Mouse (Mus musculus) spleen, adult 10 weeks (tissue): ENCODE data around the gene Emx1. TPM values are rescaled to one million over a fixed set of nuclear protein-coding genes. Genes with fewer than 3 reads are reported as not detected.

Experiments
- polyA plus RNA-seq: library from polyadenylated mRNA; stranded (reverse); fragments of 350-450 nt; fragmentation: Illumina TruSeq; extraction: RNeasy Lipid Tissue Mini Kit (QIAGEN cat#74804); gene quantifications from one replicate; pipeline ENCODE4 v1.2.3, GENCODE M21; 2015; ENCODE audit warnings: low replicate concordance; ENCODE audit not compliant: insufficient read depth

Gene Emx1
- polyA plus RNA-seq = not detected

DNA sequence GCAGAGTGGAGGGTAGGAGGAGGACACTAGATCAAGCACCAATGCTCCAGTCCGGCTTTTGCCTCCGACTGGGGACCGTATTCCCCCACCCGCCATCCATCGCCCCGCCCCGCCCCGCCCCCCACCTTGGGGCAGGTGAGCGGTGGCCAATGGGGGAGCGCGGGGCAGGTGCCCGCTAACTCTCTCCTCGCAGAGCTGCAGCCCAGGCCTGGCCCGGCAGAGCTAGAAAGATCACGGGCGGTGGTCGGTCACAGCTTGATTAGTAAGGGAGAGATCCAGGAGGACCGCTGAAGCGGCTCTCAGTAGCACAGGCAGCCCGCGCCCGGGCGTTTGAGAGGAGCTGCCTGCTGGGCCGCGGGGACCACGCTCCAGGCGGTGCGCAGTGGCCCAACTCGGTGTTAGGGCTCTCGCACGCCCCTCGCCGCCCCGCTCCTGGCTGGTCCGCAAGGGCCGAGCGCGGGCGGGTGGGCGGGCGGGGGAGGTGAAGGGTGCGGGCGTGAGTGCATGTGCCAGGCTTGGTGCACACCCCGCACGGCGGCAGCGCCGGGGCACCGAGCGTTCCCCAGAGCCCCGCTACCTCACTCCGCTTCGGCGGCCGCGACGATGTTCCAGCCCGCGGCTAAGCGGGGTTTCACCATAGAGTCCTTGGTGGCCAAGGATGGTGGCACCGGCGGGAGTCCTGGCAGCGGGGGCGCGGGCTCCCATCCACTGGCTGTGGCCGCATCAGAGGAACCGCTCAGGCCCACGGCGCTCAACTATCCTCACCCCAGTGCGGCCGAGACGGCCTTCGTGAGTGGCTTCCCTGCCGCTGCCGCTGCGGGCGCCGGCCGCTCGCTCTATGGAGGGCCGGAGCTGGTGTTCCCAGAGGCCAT is at the start of gene Emx1:
TSS of gene Emx1 (plus strand) at position 99 of the 872 bp plus-strand sequence.

Other genes starting within 250 kb of the Emx1 start
- gene Exoc6b, start 117.9 kb upstream of the Emx1 start, polyA plus RNA-seq = 12.9 TPM
- gene Spr, start 49.7 kb upstream of the Emx1 start, polyA plus RNA-seq = 7.6 TPM
- gene Sfxn5, start 146.0 kb downstream of the Emx1 start, polyA plus RNA-seq = 4.7 TPM
- gene Rab11fip5, start 187.2 kb downstream of the Emx1 start, polyA plus RNA-seq = 6.2 TPM
- not detected for gene Noto, start 236.4 kb downstream of the Emx1 start, polyA plus RNA-seq
- 29.0 TPM for gene Smyd5, start 244.6 kb downstream of the Emx1 start, polyA plus RNA-seq